Mouse (Mus musculus): ENCODE results near the gene Bik.

Gene Bik

GRCm38 (mm10) chr15:83547144-83547543 lies 20.5 kb downstream of the Bik start:
- DNase-seq (ENCODE audit: low spot score): no peak

- DNase-seq (ENCODE audit: low spot score): no peak
Observed at GRCm38 (mm10) chr15:83550137-83550536, 23.5 kb downstream of the Bik start.

GRCm38 (mm10) chr15:83553831-83554230 lies 27.2 kb downstream of the Bik start:
- DNase-seq (ENCODE audit: low spot score): no peak

- DNase-seq (ENCODE audit: low spot score): peak; percentile 87
Observed at GRCm38 (mm10) chr15:83555161-83555974, 28.7 kb downstream of the Bik start.

- no peak for DNase-seq (ENCODE audit: low spot score)
Observed at GRCm38 (mm10) chr15:83560941-83561477, 34.3 kb downstream of the Bik start.

GRCm38 (mm10) chr15:83562626-83563270 lies 36.1 kb downstream of the Bik start:
- DNase-seq (ENCODE audit: low spot score): peak; percentile 91

- peak; percentile 76 for DNase-seq (ENCODE audit: low spot score)
Observed at GRCm38 (mm10) chr15:83563327-83563856, 36.7 kb downstream of the Bik start, which contains the start of the genes Tspo and Mcat. Tspo (plus strand) TSS chr15:83563592. Mcat (minus strand) TSS chr15:83563787.

- DNase-seq (ENCODE audit: low spot score): peak; percentile 67
Observed at GRCm38 (mm10) chr15:83563857-83564651, 37.4 kb downstream of the Bik start.

- DNase-seq (ENCODE audit: low spot score): peak; percentile 79
Observed at GRCm38 (mm10) chr15:83565434-83565833, 38.8 kb downstream of the Bik start.

- DNase-seq (ENCODE audit: low spot score): no peak
Observed at GRCm38 (mm10) chr15:83566006-83566405, 39.3 kb downstream of the Bik start.

- DNase-seq (ENCODE audit: low spot score): no peak
Observed at GRCm38 (mm10) chr15:83567728-83568127, 41.1 kb downstream of the Bik start.

- DNase-seq (ENCODE audit: low spot score): no peak
Observed at GRCm38 (mm10) chr15:83568544-83568943, 41.9 kb downstream of the Bik start.

GRCm38 (mm10) chr15:83569682-83570081 lies 43.0 kb downstream of the Bik start:
- no peak for DNase-seq (ENCODE audit: low spot score)

- DNase-seq (ENCODE audit: low spot score): no peak
Observed at GRCm38 (mm10) chr15:83570641-83571040, 44.0 kb downstream of the Bik start.

GRCm38 (mm10) chr15:83571636-83572035 lies 45.0 kb downstream of the Bik start:
- no peak for DNase-seq (ENCODE audit: low spot score)

GRCm38 (mm10) chr15:83572132-83572531 lies 45.5 kb downstream of the Bik start:
- DNase-seq (ENCODE audit: low spot score): no peak

- DNase-seq (ENCODE audit: low spot score): no peak
Observed at GRCm38 (mm10) chr15:83573606-83574005, 46.9 kb downstream of the Bik start.

- peak; percentile 75 for DNase-seq (ENCODE audit: low spot score)
Observed at GRCm38 (mm10) chr15:83574731-83575351, 48.2 kb downstream of the Bik start.

- no peak for DNase-seq (ENCODE audit: low spot score)
Observed at GRCm38 (mm10) chr15:83575543-83575942, 48.9 kb downstream of the Bik start.

- DNase-seq (ENCODE audit: low spot score): no peak
Observed at GRCm38 (mm10) chr15:83576651-83577050, 50.0 kb downstream of the Bik start.

GRCm38 (mm10) chr15:83582931-83583330 lies 56.3 kb downstream of the Bik start:
- no peak for DNase-seq (ENCODE audit: low spot score)

All from urinary bladder, postnatal 14 days (tissue).